Mouse (Mus musculus) limb, embryonic 15.5 days (tissue): Measurements from ENCODE around the gene Gpr35. TPM values are rescaled to one million over a fixed set of nuclear protein-coding genes. Genes with fewer than 3 reads are reported as not detected.
A peak's percentile ranks its signal among the peaks of the same experiment; 100 is the strongest.
"Not testable (repeated sequence)": the region's sequence is repeated elsewhere in the genome, so short reads cannot be mapped to it uniquely, and the experiment has no call there.

Experiments used
- ATAC-seq: fragments of 200-750 bp; cut with Nextera tagmentation; 2 replicates; pipeline ENCODE4 v1.8.0; 2017; ENCODE audit warnings: low read depth, moderate TSS enrichment; ENCODE audit not compliant: insufficient number of reproducible peaks, low FRiP score, low TSS enrichment
- H3K27ac ChIP-seq: fragments of 300-500 bp; sonication (generic); 2 replicates; pipeline ENCODE4 v1.5.1; 2015; ENCODE audit warnings: moderate library complexity, mild to moderate bottlenecking, inconsistent platforms
- H3K27me3 ChIP-seq: fragments of 300-500 bp; sonication (generic); 2 replicates; pipeline ENCODE4 v1.6.1; 2015; ENCODE audit warnings: inconsistent platforms
- H3K36me3 ChIP-seq: fragments of 300-500 bp; sonication (generic); 2 replicates; pipeline ENCODE4 v1.6.1; 2015; ENCODE audit warnings: inconsistent platforms
- H3K4me1 ChIP-seq: fragments of 300-500 bp; sonication (generic); 2 replicates; pipeline ENCODE4 v1.6.1; 2015; ENCODE audit warnings: inconsistent platforms
- H3K4me2 ChIP-seq: fragments of 300-500 bp; sonication (generic); 2 replicates; pipeline ENCODE4 v1.6.1; 2015; ENCODE audit warnings: mild to moderate bottlenecking, inconsistent platforms
- H3K4me3 ChIP-seq: fragments of 300-500 bp; sonication (generic); 2 replicates; pipeline ENCODE4 v1.5.1; 2015; ENCODE audit warnings: mild to moderate bottlenecking, inconsistent platforms
- H3K9ac ChIP-seq: fragments of 300-500 bp; sonication (generic); 2 replicates; pipeline ENCODE4 v1.6.1; 2015; ENCODE audit warnings: inconsistent platforms
- H3K9me3 ChIP-seq: fragments of 300-500 bp; sonication (generic); 2 replicates; pipeline ENCODE4 v1.6.1; 2016; ENCODE audit warnings: inconsistent platforms
- WGBS: fragments of 180-500 bp; shearing (Covaris S2); methylation state at CpG from one replicate; pipeline ENCODE4 v1.1.7; 2015; 5-methylcytosine and 5-hydroxymethylcytosine counted together
- polyA plus RNA-seq: library from polyadenylated mRNA; unstranded; fragments of >200 nt; fragmentation: Nextera tagmentation; extraction: Ambion mirVana; gene quantifications from 2 replicates; pipeline ENCODE4 v1.2.1, GENCODE M21; 2015

Gpr35 gene
- polyA plus RNA-seq, 1 experiment from 2014 or later = 2.5 TPM

- peak overlapping the region; percentile 70 for H3K9ac ChIP-seq
- H3K4me1 ChIP-seq = peaks cover 18% of the 10 kb centered on the region
- H3K4me3 ChIP-seq = peak overlapping the region; percentile 80
- peak overlapping the region; percentile 74 for H3K4me2 ChIP-seq
- peak overlapping the region; percentile 98 for H3K27ac ChIP-seq
- H3K9me3 ChIP-seq = no peaks in the 10 kb centered on the region
- H3K27me3 ChIP-seq = no peaks in the 10 kb centered on the region
- H3K36me3 ChIP-seq = peaks cover 21% of the 10 kb centered on the region
- ATAC-seq = no peak
- WGBS = 17% methylated on average over 10 of the region's 10 CpGs
These were observed 15.4 kb upstream of the Gpr35 start for GRCm38 (mm10) chr1:92935054-92935962.

- no peak overlapping the region for H3K9ac ChIP-seq
These were observed 14.7 kb upstream of the Gpr35 start for GRCm38 (mm10) chr1:92935977-92936376.

GRCm38 (mm10) chr1:92936467-92936866 is 14.2 kb upstream of the Gpr35 start:
- 85% methylated on average over 3 of the region's 3 CpGs for WGBS
- H3K36me3 ChIP-seq = peaks cover 25% of the 10 kb centered on the region
- no peak overlapping the region for H3K9ac ChIP-seq
- no peaks in the 10 kb centered on the region for H3K9me3 ChIP-seq
- ATAC-seq = no peak
- H3K27me3 ChIP-seq = no peaks in the 10 kb centered on the region
- H3K27ac ChIP-seq = no peak overlapping the region
- no peak overlapping the region for H3K4me3 ChIP-seq
- H3K4me1 ChIP-seq = peaks cover 18% of the 10 kb centered on the region
- no peak overlapping the region for H3K4me2 ChIP-seq

More at GRCm38 (mm10) chr1:92935977-92936376, 14.7 kb upstream of the Gpr35 start:
- WGBS = 55% methylated on average over 2 of the region's 2 CpGs
- peaks cover 24% of the 10 kb centered on the region for H3K36me3 ChIP-seq
- peaks cover 18% of the 10 kb centered on the region for H3K4me1 ChIP-seq
- no peaks in the 10 kb centered on the region for H3K9me3 ChIP-seq
- no peaks in the 10 kb centered on the region for H3K27me3 ChIP-seq
- H3K4me2 ChIP-seq = peak overlapping the region; percentile 74
- peak overlapping the region; percentile 80; the same call in 1 of the 2 replicates for H3K4me3 ChIP-seq
- ATAC-seq = no peak
- no peak overlapping the region for H3K27ac ChIP-seq

- no peak for ATAC-seq
- Histone ChIP-seq H3K27ac (no peak overlapping the region), H3K36me3 (peaks cover 39% of the 10 kb centered on the region), H3K4me2 (no peak overlapping the region), H3K9ac (no peak overlapping the region), H3K9me3 (no peaks in the 10 kb centered on the region), H3K4me1 (peaks cover 18% of the 10 kb centered on the region), H3K27me3 (no peaks in the 10 kb centered on the region), H3K4me3 (no peak overlapping the region)
- 93% methylated on average over 3 of the region's 3 CpGs for WGBS
These were observed 12.9 kb upstream of the Gpr35 start for GRCm38 (mm10) chr1:92937797-92938196.

- 92% methylated on average over 4 of the region's 4 CpGs for WGBS
- no peak overlapping the region for H3K27ac ChIP-seq
- H3K36me3 ChIP-seq = peaks cover 57% of the 10 kb centered on the region
These were observed 10.9 kb upstream of the Gpr35 start for GRCm38 (mm10) chr1:92939746-92940145.

GRCm38 (mm10) chr1:92943219-92943989 is 7.3 kb upstream of the Gpr35 start:
- peaks cover 92% of the 10 kb centered on the region for H3K36me3 ChIP-seq
- WGBS = 92% methylated on average over 19 of the region's 19 CpGs
- no peaks in the 10 kb centered on the region for H3K27me3 ChIP-seq
- H3K4me1 ChIP-seq = no peaks in the 10 kb centered on the region
- H3K4me2 ChIP-seq = no peak overlapping the region
- H3K9ac ChIP-seq = no peak overlapping the region
- no peak for ATAC-seq
- no peak overlapping the region for H3K4me3 ChIP-seq
- H3K9me3 ChIP-seq = no peaks in the 10 kb centered on the region
- H3K27ac ChIP-seq = no peak overlapping the region

More at GRCm38 (mm10) chr1:92939746-92940145, 10.9 kb upstream of the Gpr35 start:
- no peak for ATAC-seq
- Histone ChIP-seq H3K4me1 (peaks cover 13% of the 10 kb centered on the region), H3K27me3 (no peaks in the 10 kb centered on the region), H3K4me2 (no peak overlapping the region), H3K9me3 (no peaks in the 10 kb centered on the region), H3K9ac (no peak overlapping the region), H3K4me3 (no peak overlapping the region)

GRCm38 (mm10) chr1:92947966-92948365 is 2.7 kb upstream of the Gpr35 start:
- Histone ChIP-seq H3K9me3 (no peaks in the 10 kb centered on the region), H3K4me2 (no peak overlapping the region), H3K4me3 (no peak overlapping the region), H3K9ac (no peak overlapping the region), H3K36me3 (peaks cover 65% of the 10 kb centered on the region), H3K4me1 (no peaks in the 10 kb centered on the region), H3K27me3 (no peaks in the 10 kb centered on the region), H3K27ac (no peak overlapping the region)
- no peak for ATAC-seq
- WGBS = 98% methylated on average over 3 of the region's 3 CpGs

GRCm38 (mm10) chr1:92949426-92949825 is 1.2 kb upstream of the Gpr35 start:
- Histone ChIP-seq H3K36me3 (peaks cover 51% of the 10 kb centered on the region), H3K9me3 (no peaks in the 10 kb centered on the region), H3K9ac (no peak overlapping the region), H3K4me2 (no peak overlapping the region), H3K27ac (no peak overlapping the region), H3K4me3 (no peak overlapping the region), H3K27me3 (no peaks in the 10 kb centered on the region), H3K4me1 (no peaks in the 10 kb centered on the region)
- no peak for ATAC-seq
- 55% methylated on average over 6 of the region's 6 CpGs for WGBS

- 69% methylated on average over 2 of the region's 2 CpGs for whole genome bisulfite sequencing
- H3K4me3 ChIP-seq = no peak overlapping the region
- ATAC-seq = no peak
These were observed 3.0 kb downstream of the Gpr35 start for GRCm38 (mm10) chr1:92953641-92954040.

GRCm38 (mm10) chr1:92956571-92957335 is 6.1 kb downstream of the Gpr35 start:
- Histone ChIP-seq H3K4me2 (peak overlapping the region; percentile 34), H3K4me3 (peak overlapping the region; percentile 9; the same call in 1 of the 2 replicates)
- H3K27me3 ChIP-seq, H3K4me1 ChIP-seq, H3K36me3 ChIP-seq, H3K9me3 ChIP-seq, H3K27ac ChIP-seq, ATAC-seq, H3K9ac ChIP-seq: not testable (repeated sequence)
- 9% methylated on average over 11 of the region's 11 CpGs for WGBS

More at GRCm38 (mm10) chr1:92953641-92954040, 3.0 kb downstream of the Gpr35 start:
- Histone ChIP-seq H3K36me3 (peaks cover 9% of the 10 kb centered on the region; the same call in 1 of the 2 replicates), H3K4me2 (no peak overlapping the region), H3K27me3 (0 out of 2 replicates have a peak, but pooled peaks cover 3% of the 10 kb centered on the region), H3K9me3 (no peaks in the 10 kb centered on the region), H3K27ac (no peak overlapping the region), H3K4me1 (no peaks in the 10 kb centered on the region), H3K9ac (no peak overlapping the region)

GRCm38 (mm10) chr1:92958999-92959398 is 8.3 kb downstream of the Gpr35 start:
- no peak overlapping the region for H3K9ac ChIP-seq

More at GRCm38 (mm10) chr1:92958999-92959398, 8.3 kb downstream of the Gpr35 start:
- 0 out of 2 replicates have a peak, but pooled peaks cover 3% of the 10 kb centered on the region for H3K27me3 ChIP-seq
- 81% methylated on average over 1 of the region's 1 CpGs for WGBS
- no peak overlapping the region for H3K4me3 ChIP-seq
- H3K4me1 ChIP-seq = no peaks in the 10 kb centered on the region
- H3K9me3 ChIP-seq = no peaks in the 10 kb centered on the region
- H3K36me3 ChIP-seq = no peaks in the 10 kb centered on the region
- no peak overlapping the region for H3K4me2 ChIP-seq
- ATAC-seq = no peak
- no peak overlapping the region for H3K27ac ChIP-seq
